Mouse (Mus musculus): ENCODE data around the gene Cdc20.

Gene Cdc20

GRCm38 (mm10) chr4:118428531-118429214, 8.5 kb downstream of the Cdc20 start:
- TF ChIP-seq GATA4 (IDR thresholded peaks at IDR 0.05; ENCODE audit: insufficient replicate concordance, low read length) = peak; percentile 62

- TF ChIP-seq GATA4 (IDR thresholded peaks at IDR 0.05; ENCODE audit: insufficient replicate concordance, low read length) = no peak
These were observed 9.2 kb downstream of the Cdc20 start, which contains the start of gene Elovl1 for GRCm38 (mm10) chr4:118427768-118428451. TSS of gene Elovl1 (plus strand) at chr4:118428093.

GRCm38 (mm10) chr4:118427415-118427767, 9.8 kb downstream of the Cdc20 start:
- no peak for TF ChIP-seq GATA4 (IDR thresholded peaks at IDR 0.05; ENCODE audit: insufficient replicate concordance, low read length)

- no peak for TF ChIP-seq GATA4 (IDR thresholded peaks at IDR 0.05; ENCODE audit: insufficient replicate concordance, low read length)
These were observed 11.8 kb downstream of the Cdc20 start for GRCm38 (mm10) chr4:118425374-118425773.

- no peak for TF ChIP-seq GATA4 (IDR thresholded peaks at IDR 0.05; ENCODE audit: insufficient replicate concordance, low read length)
These were observed 12.5 kb downstream of the Cdc20 start for GRCm38 (mm10) chr4:118424541-118425160.

- TF ChIP-seq GATA4 (IDR thresholded peaks at IDR 0.05; ENCODE audit: insufficient replicate concordance, low read length) = no peak
These were observed 15.8 kb downstream of the Cdc20 start for GRCm38 (mm10) chr4:118421384-118421783.

- TF ChIP-seq GATA4 (IDR thresholded peaks at IDR 0.05; ENCODE audit: insufficient replicate concordance, low read length) = no peak
These were observed 19.9 kb downstream of the Cdc20 start for GRCm38 (mm10) chr4:118417112-118417797.

GRCm38 (mm10) chr4:118416329-118416728, 20.8 kb downstream of the Cdc20 start:
- no peak for TF ChIP-seq GATA4 (IDR thresholded peaks at IDR 0.05; ENCODE audit: insufficient replicate concordance, low read length)

GRCm38 (mm10) chr4:118415779-118416178, 21.4 kb downstream of the Cdc20 start:
- TF ChIP-seq GATA4 (IDR thresholded peaks at IDR 0.05; ENCODE audit: insufficient replicate concordance, low read length) = no peak

GRCm38 (mm10) chr4:118413553-118413952, 23.6 kb downstream of the Cdc20 start:
- TF ChIP-seq GATA4 (IDR thresholded peaks at IDR 0.05; ENCODE audit: insufficient replicate concordance, low read length) = no peak

GRCm38 (mm10) chr4:118410871-118411270, 26.3 kb downstream of the Cdc20 start:
- no peak for TF ChIP-seq GATA4 (IDR thresholded peaks at IDR 0.05; ENCODE audit: insufficient replicate concordance, low read length)

GRCm38 (mm10) chr4:118409142-118409900, 27.8 kb downstream of the Cdc20 start, which contains the start of the genes Szt2 and Med8:
TSS of gene Szt2 (minus strand) at chr4:118409273.
TSS of gene Med8 (plus strand) at chr4:118409337.
- no peak for TF ChIP-seq GATA4 (IDR thresholded peaks at IDR 0.05; ENCODE audit: insufficient replicate concordance, low read length)

GRCm38 (mm10) chr4:118402701-118403100, 34.5 kb downstream of the Cdc20 start:
- TF ChIP-seq GATA4 (IDR thresholded peaks at IDR 0.05; ENCODE audit: insufficient replicate concordance, low read length) = no peak

GRCm38 (mm10) chr4:118401918-118402317, 35.2 kb downstream of the Cdc20 start:
- TF ChIP-seq GATA4 (IDR thresholded peaks at IDR 0.05; ENCODE audit: insufficient replicate concordance, low read length) = no peak

GRCm38 (mm10) chr4:118401421-118401820, 35.7 kb downstream of the Cdc20 start:
- TF ChIP-seq GATA4 (IDR thresholded peaks at IDR 0.05; ENCODE audit: insufficient replicate concordance, low read length) = 0 out of 2 replicates have a peak, but pooled peaks have one; percentile 12

All from liver, adult (tissue).